Mouse (Mus musculus) ES-Bruce4 (cell line): ENCODE measurements at regions not wholly inside any gene's neighbourhood (a gene's known extent, or its start where the extent isn't known, plus 50 kb on each side); places are given as distances from the start of the nearest gene placed in this dataset.
"Not testable (repeated sequence)": the region's sequence is repeated elsewhere in the genome, so short reads cannot be mapped to it uniquely, and the experiment has no call there.

Experiments used
- CTCF ChIP-seq: IDR thresholded peaks from one replicate; pipeline ENCODE4 v1.8.1; 2011; ENCODE audit warnings: low read depth, low read length
- POLR2A ChIP-seq: IDR thresholded peaks from one replicate; pipeline ENCODE4 v1.8.1; 2011; ENCODE audit warnings: low read length; ENCODE audit not compliant: insufficient read depth

DNA sequence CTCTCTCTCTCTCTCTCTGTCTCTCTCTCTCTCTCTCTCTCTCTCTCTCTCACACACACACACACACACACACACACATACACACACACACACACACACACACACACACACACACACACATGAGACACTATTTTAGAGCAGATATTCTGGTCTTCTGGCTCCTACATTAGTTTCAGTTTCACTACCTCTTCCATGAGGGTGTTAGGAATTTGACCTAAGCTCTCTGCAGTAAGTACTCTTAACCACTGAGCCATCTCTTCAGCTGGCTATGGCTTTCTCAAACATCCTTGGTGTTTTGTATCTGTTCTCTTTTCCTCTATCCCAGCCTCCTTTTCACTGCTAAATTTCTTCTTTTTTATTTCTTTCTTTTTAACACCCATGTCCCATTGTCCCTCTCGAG, 533.1 kb downstream of the Ets1 start:
- TF ChIP-seq POLR2A, CTCF: not testable (repeated sequence)
